Mouse (Mus musculus) embryonic facial prominence, embryonic 14.5 days (tissue): ENCODE measurements around the gene Slc25a12. TPM values are rescaled to one million over a fixed set of nuclear protein-coding genes. Genes with fewer than 3 reads are reported as not detected.

Experiments used
- ATAC-seq: fragments of 200-750 bp; cut with Nextera tagmentation; 2 replicates; pipeline ENCODE4 v1.8.0; 2017; ENCODE audit warnings: low read depth, moderate number of reproducible peaks, moderate TSS enrichment
- DNase-seq: peaks from one replicate; pipeline ENCODE4 v3.0.0-alpha.2; 2015; ENCODE audit warnings: low spot score
- H3K27ac ChIP-seq: fragments of 300-500 bp; sonication (generic); replicated peaks from 2 replicates; pipeline ENCODE4 v1.5.1; 2014; ENCODE audit warnings: low read depth, mild to moderate bottlenecking, low read length, moderate library complexity
- H3K27me3 ChIP-seq: fragments of 300-500 bp; sonication (generic); replicated peaks from 2 replicates; pipeline ENCODE4 v1.6.1; 2014; ENCODE audit warnings: low read length; ENCODE audit not compliant: control insufficient read depth, insufficient read depth
- H3K36me3 ChIP-seq: fragments of 300-500 bp; sonication (generic); 2 replicates; pipeline ENCODE4 v1.6.1; 2014; ENCODE audit warnings: low read length, mixed read lengths; ENCODE audit not compliant: control insufficient read depth, insufficient read depth
- H3K4me1 ChIP-seq: fragments of 300-500 bp; sonication (generic); 2 replicates; pipeline ENCODE4 v1.6.1; 2014; ENCODE audit warnings: antibody characterized with exemption, low read length; ENCODE audit not compliant: control insufficient read depth, insufficient read depth
- H3K4me2 ChIP-seq: fragments of 300-500 bp; sonication (generic); 2 replicates; pipeline ENCODE4 v1.6.1; 2014; ENCODE audit warnings: low read depth, mild to moderate bottlenecking, low read length, moderate library complexity, mixed read lengths
- H3K4me3 ChIP-seq: fragments of 300-500 bp; sonication (generic); 2 replicates; pipeline ENCODE4 v1.5.1; 2014; ENCODE audit warnings: low read depth, mild to moderate bottlenecking, low read length
- H3K9ac ChIP-seq: fragments of 300-500 bp; sonication (generic); 2 replicates; pipeline ENCODE4 v1.6.1; 2014; ENCODE audit warnings: low read depth, mild to moderate bottlenecking, low read length, moderate library complexity, mixed read lengths
- H3K9me3 ChIP-seq: fragments of 300-500 bp; sonication (generic); 2 replicates; pipeline ENCODE4 v1.6.1; 2016; ENCODE audit warnings: low read length; ENCODE audit not compliant: control insufficient read depth
- WGBS: fragments of 180-500 bp; shearing (Covaris S2); extraction: QIAGEN DNeasy Blood & Tissue Kit; methylation state at CpG from one replicate; pipeline ENCODE4 v1.1.7; 2014; 5-methylcytosine and 5-hydroxymethylcytosine counted together
- polyA plus RNA-seq: library from polyadenylated mRNA; unstranded; fragments of >200 nt; fragmentation: Nextera tagmentation; extraction: Ambion mirVana; gene quantifications from 2 replicates; pipeline ENCODE4 v1.2.1, GENCODE M21; 2014

Gene Slc25a12
- polyA plus RNA-seq, 1 experiment from 2014 or later: 38.0 TPM

DNA sequence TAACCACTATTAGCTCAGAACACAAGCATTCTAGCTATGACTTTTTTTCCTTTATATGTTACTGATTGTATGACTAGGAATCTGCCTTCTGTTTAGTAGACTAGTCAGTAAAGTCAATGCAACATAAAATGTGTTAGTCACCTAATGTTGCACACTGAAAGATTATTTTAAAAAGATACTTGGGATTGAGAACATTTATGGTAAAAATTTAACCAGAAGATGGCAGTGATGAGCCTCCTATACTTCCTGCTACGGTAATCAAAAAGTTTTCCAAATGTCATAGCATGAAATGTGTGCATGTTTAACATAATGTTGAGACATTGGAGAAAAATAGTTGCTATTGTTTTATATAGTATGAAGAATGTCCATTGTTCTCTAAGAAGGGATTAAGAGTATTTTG is 140.2 kb downstream of the Slc25a12 start:
- Histone ChIP-seq H3K9ac (no peak overlapping the region), H3K4me2 (no peak overlapping the region), H3K4me1 (0 out of 2 replicates have a peak, but pooled peaks cover 3% of the 10 kb centered on the region), H3K4me3 (no peak overlapping the region), H3K27me3 (no peaks in the 10 kb centered on the region), H3K9me3 (no peaks in the 10 kb centered on the region), H3K36me3 (peaks cover 43% of the 10 kb centered on the region), H3K27ac (no peak overlapping the region)
- WGBS: 20% methylated on average over 1 of the region's 1 CpGs
- ATAC-seq (no peak), DNase-seq (peak; percentile 29)

Other genes starting within 250 kb of the Slc25a12 start
- gene Cybrd1, start 249.8 kb downstream of the Slc25a12 start, polyA plus RNA-seq: 4.5 and 4.6 TPM in 2 replicates
- 103 and 105 TPM in 2 replicates for gene Dync1i2, start 156.0 kb downstream of the Slc25a12 start, polyA plus RNA-seq
- 96.6 and 103 TPM in 2 replicates for gene Hat1, start 21.2 kb upstream of the Slc25a12 start, polyA plus RNA-seq
- gene Metap1d, start 85.5 kb upstream of the Slc25a12 start, polyA plus RNA-seq: 43.0 and 44.6 TPM in 2 replicates
- gene Dlx1, start 160.4 kb upstream of the Slc25a12 start, polyA plus RNA-seq: 13.1 and 15.2 TPM in 2 replicates
- 5.5 and 5.7 TPM in 2 replicates for gene Dlx2, start 179.0 kb upstream of the Slc25a12 start, polyA plus RNA-seq